Mouse (Mus musculus): ENCODE measurements around the gene Slc36a1. TPM values are rescaled to one million over a fixed set of nuclear protein-coding genes. Genes with fewer than 3 reads are reported as not detected.

The Slc36a1 gene
- total RNA-seq (2021) = 10 to 100 TPM; 57.9 to 68.4 TPM
- long read RNA-seq, full-length matches to known transcripts = 4 of 51 reads
- long read RNA-seq, partial matches to known transcripts = 4 of 51 reads
- long read RNA-seq, other reads (novel, unspliced or antisense) = 43 of 51 reads

DNA sequence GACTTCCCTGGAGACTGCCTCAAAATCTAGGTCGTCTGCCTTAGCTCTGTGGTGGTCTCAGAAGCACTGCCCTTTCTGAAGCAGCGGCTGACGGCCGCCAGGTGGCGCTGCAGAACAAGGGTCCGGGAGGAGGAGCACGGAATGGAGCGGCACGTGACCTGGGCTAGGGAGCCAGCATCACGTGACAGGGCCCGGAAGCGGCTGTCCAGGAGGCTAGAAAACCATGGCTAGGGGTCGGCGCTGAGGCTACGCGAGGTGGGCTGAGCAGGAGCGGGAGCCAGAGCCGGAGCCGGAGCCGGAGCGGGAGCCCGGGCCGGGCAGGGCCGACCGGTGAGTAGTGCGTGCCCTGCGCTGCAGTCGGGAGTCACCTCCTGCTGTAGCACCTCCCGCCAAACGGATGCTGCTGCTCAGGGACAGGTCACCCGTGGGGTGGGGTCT, at the start of gene Slc36a1:
Gene Slc36a1, plus strand, starts transcription at position 192 of the 438 bp plus-strand sequence.
- peak; percentile 91 to 96 for DNase-seq (ENCODE audit: low spot score in 2 of 2)

DNA sequence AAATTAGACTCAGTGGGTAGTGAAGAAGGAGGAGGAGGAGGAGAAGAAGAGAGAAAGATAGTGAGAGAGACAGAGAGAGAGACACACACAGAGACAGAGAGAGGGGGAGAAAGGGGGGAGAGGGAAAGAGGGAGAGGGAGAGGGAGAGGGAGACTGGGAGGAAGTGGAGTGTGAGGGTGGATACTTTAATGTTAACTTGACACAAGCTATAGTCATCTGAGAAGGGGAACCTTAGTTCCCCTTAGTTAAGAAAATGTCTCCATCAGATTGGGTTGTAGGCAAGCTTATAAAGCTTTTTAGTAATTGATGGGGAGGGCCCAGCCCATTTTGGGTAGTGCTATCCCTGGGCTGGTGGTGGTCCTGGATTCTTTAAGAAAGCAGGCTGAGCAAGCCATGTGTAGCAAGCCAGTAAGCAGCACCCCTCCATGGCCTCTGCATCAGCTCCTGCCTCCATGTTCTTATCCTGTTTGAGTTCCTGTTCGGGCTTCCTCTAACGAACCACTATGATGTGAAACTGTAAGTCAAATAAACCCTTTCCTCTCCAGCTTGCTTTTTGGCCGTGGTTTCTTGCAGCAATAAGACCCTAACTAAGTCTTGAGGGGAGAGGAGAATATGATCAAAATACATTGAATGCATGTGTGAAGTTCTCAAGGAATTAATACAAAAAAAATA, 49.6 kb upstream of the Slc36a1 start:
- DNase-seq (ENCODE audit: low spot score in 2 of 2) = no peak

DNA sequence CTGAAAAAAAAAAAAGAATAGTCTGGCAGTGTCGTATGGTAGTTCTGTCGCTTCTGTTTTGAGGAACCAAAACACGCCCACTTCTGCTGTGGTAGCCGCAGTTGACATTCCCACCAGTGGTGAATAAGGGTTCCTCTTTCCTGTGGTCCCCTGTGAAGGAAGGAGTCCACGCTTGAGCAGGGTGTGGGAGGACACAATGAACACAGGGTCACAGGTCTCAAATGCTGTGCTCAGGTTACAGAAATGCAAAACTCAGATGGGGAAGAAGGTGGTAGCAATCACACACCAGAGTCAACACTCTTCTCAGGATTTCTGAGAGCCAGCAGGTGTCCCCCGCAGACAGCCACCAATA, 49.1 kb upstream of the Slc36a1 start:
- DNase-seq (ENCODE audit: low spot score in 2 of 2) = no peak

DNA sequence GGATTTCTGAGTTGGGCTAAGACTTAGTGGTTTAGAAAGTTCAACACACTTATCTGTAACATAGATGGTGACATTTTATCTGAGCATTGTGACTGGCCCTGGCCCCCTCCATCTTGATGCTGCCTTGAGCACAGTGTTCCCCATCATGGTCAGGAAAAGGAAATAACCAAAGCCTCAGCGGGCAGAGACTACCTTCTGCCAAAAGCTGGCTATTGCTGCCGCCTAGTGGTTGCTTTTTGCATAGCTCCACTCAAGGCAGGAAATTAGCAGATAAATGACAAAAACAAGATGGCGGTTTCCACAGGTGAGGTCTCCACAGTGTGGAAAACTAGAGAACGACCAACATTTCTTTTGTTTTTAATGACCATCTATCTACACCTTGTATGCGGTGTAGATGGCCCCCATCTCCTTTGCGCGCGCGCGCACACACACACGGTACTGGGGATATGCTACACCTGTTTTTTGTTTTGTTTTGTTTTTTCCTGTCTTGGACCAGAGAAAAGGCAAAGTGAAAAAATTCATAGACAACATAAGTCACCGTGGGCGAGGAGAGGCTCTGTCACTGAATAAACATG, 45.3 kb upstream of the Slc36a1 start:
- DNase-seq (ENCODE audit: low spot score in 2 of 2) = peak; percentile 57 to 90

DNA sequence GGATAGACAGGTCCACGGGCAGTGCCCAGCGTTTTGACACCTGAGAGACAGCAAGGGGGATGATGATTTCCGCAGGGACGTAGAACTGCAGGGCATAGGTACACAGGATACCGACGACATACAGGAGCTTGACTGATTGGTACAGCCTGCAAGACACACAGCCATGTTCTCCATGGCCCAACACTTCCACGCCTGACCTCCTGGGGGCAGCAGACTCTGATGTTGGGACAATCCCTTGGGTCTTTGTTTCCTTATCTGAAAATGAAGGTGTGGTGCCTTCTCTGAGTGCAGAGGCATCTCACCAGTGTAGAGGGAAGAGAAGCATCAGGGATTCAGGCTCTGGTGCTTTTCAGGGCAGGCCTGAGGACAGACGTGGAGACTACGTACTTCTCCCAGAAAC, 41.5 kb upstream of the Slc36a1 start:
- peak; percentile 9 to 72 for DNase-seq (ENCODE audit: low spot score in 2 of 2)

DNA sequence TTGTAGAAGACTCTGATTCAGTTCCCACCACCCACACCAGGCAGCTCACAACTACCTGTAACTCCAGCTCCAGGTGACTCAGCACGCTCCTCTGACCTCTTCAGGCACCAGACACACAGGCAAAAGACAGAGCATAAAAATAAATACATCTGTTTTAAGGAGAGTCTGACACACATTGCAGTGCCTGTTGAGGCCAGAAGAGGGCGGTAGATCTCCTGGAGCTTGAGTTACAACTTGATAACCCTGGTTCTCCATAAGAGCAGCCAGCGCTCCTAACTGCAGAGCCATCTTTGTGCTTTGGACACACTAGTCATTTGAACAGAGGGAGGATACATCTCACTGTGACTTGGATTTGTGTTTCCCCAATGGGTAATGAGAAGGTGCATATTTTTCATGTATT, 39.4 kb upstream of the Slc36a1 start:
- peak in 1 of 2 experiments; percentile 67 for DNase-seq (ENCODE audit: low spot score in 2 of 2)

DNA sequence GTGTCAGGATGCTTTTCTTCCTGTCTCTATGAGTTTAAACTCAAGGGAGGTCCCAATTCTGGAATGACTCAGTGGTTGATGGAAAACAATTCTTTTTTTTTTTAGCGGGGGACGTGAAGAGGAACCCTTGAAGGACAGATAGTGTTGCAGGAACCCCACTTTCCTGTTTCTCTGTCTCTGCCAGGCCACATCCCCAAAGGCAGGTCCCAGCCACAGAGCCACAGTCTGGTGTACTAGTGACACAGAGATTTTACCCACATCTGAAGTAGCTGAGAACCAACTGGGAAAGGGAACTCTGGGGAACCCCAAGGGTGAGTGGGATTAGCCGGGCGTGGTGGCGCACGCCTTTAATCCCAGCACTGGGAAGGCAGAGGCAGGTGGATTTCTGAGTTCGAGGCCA, 38.4 kb upstream of the Slc36a1 start:
- no peak for DNase-seq (ENCODE audit: low spot score in 2 of 2)

DNA sequence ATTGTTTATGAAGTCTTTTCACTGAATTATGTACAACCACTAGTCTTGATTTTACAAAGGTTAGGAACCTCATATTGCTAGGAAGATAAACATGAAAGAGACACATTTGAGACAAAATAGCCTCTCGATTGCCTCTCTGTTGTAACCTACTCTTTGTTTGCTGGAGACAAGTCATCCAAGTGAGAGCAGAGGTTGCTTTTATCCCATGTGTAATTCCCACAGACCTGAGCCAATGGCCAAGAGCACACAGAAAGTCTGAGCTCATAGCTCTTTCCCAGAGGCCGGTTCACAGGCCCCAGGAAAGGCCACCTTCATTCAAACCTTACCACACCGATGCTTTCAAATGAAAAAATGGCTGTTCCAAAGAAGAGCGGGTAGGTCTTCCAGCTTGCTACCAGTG, 35.6 kb upstream of the Slc36a1 start:
- no peak for DNase-seq (ENCODE audit: low spot score in 2 of 2)

DNA sequence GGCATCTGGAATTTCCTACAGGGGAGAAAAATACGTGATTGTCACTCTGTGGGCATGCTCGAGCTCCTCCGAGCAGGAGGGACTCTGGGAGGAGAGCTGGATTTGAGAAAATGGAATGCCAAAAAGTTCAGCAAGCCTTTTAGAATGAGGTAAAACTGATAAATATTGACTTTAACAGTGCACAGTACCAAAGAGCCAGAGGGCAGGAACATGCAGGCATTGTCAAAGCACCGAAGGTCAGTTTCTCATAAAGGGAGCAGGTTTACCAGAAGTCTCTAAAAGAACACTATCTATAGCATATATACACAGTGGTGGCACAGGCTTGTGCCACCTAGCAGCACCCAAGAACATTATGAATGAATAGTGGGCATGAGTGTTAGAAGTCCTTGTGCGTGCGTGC, 35.2 kb upstream of the Slc36a1 start:
- no peak for DNase-seq (ENCODE audit: low spot score in 2 of 2)

DNA sequence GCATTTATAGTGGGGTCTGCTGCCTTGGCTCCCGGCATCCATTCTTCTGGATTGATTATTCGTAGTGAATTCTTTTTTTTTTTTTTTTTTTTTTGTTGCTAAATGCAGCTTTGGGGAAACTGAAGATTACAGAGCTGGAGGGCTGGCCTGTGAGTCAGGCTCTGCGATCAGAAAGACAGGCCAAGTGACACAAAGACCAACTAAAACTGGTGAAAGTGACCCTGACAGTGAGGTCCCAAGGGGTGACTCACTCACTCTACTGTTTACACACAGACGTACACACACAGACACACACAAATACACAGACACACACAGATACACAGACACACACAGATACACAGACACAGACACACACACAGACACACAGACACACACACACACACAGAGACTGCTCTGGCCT, 33.6 kb upstream of the Slc36a1 start:
- no peak for DNase-seq (ENCODE audit: low spot score in 2 of 2)

DNA sequence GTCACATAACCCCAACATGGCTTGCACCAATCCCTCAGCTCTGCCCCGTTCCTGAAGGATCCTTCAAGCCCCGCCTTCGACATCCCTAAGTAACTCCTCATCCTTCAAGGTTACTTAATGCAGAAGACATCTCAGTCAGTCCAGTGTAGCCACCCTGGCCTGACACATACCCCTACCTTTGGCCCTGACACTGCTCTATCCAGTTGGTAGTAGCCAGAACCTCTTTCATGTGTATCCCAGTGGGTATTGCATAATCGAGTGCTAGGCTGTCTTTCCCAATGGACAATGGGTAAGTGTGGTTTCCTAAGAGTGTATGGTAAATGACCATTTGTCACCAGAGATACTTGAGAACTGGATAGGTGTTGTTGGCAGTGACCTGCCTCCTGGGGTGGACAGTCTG, 25.3 kb upstream of the Slc36a1 start:
- no peak for DNase-seq (ENCODE audit: low spot score in 2 of 2)

DNA sequence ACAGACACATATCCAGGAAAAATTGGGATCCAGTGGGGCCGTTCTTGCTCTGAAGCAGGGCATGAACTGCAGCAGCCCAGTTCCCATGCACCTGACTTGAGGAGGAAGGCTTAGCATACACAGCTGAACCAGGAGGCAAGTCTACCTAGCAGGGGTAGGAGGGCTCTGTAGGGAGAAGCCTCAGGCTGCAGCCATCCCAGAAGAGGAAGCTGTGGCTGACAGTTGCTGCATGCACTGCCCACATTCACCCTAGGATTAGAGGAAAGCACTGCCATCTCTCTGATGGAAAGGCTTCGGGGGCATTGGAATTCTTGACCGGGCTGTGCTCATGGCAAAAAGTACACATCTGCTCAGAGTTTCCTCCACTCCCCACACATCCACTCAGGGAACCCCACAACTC, 24.3 kb upstream of the Slc36a1 start:
- no peak for DNase-seq (ENCODE audit: low spot score in 2 of 2)

DNA sequence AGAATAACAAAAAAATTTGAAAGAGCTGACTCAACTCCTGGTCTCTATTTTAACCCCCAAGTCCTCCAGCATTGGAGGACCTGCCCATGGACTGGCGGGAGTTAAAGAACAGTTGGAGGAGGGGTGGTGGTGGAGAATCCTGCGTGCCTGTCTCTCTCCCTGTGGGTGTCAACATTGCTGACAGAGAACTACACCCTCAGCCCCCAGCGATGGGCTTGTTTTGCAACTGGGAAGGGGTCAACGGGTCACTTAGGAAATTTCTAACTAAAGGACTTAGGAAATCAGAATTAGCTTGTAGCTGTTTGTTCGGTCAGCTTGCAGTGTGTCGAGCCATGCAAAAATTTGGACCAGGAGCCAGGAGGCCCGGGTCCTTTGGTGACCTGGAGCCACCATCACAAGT, 21.0 kb upstream of the Slc36a1 start:
- no peak for DNase-seq (ENCODE audit: low spot score in 2 of 2)

DNA sequence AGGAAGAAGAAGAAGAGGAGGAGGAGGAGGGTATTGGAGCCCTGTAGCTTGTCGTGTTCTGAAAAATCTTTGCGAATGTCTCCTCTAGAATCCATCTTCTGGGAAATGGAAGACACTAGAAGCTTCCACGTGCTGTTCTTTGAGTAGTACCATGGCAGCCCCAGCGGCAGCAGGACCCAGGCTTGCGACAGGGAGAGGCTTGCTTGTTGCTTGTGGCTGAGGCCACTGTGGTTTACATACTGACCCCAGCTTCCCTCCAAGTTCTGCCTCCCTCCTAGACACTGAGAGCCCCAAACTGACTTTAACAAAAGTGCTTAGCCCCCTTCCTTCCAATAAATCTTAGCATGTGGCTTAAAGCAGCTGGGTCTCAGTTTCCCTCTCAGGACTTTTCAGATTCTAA, 19.9 kb upstream of the Slc36a1 start:
- DNase-seq (ENCODE audit: low spot score in 2 of 2) = no peak

DNA sequence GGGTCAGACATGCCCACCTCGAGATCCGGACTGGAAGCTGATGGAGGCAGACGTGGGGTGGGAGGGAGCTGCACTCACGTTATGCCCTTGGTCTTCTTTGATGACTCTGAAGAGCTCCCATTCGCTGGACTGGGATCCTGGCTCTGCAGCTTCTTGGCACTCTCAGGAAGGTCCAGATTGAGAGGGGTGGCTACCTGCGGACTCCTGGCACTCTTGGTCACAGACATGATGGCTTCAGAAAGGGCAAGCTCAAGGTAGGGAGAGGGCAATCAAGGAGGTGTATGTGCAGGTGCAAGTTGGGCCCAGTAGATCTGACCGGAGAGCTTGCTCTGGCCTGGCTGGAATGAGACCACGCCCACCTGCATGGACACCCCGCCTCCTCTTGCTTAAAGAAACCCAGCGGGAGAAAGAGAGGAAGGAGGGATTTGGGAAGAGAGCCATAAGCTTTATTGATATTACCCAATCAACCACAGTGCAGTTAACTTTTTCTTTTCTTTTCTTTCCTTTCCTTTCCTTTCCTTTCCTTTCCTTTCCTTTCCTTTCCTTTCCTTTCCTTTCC, 19.3 kb upstream of the Slc36a1 start, which contains the start of gene Slc36a2:
Gene Slc36a2, minus strand, starts transcription at position 345 of the 559 bp plus-strand sequence.
- DNase-seq (ENCODE audit: low spot score in 2 of 2) = no peak

DNA sequence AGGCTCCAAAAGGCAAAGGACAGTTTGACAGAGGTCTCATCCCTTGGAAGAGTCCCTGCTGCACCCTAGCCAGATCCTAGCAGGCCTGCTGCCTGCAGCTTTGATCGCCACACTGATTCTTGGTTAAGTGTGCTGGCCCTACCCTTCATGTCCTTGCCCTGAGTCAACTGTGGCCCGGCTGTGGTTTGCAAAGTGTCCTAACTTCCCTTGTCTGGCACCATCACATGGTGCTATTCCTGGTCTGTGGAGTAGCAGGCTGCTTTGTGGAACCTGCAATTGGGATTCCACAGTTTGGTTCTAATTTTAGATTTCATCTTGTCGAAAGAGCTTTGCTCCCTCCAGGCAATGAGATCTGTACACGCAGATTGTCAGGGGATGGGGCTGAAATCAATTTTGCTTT, 16.9 kb upstream of the Slc36a1 start:
- no peak for DNase-seq (ENCODE audit: low spot score in 2 of 2)

DNA sequence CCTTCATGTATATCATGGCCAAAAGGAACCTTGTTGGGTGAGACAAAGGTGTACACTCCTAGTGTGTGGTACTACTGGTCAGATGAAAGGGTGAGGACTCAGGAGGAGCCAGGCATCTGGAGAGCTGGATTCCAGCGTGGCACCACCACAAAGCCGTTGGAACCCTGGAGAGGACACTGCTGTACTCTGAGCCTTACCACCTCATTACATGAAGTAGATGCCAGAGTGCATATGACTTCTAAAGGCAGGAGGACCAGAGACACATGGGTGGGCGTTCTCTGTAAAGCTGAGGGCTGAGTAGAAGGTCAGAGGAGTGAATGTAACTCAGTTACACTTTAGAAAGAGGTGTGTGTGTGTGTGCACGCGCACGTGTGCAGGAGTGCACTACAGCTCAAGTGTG, 16.4 kb upstream of the Slc36a1 start:
- no peak for DNase-seq (ENCODE audit: low spot score in 2 of 2)

DNA sequence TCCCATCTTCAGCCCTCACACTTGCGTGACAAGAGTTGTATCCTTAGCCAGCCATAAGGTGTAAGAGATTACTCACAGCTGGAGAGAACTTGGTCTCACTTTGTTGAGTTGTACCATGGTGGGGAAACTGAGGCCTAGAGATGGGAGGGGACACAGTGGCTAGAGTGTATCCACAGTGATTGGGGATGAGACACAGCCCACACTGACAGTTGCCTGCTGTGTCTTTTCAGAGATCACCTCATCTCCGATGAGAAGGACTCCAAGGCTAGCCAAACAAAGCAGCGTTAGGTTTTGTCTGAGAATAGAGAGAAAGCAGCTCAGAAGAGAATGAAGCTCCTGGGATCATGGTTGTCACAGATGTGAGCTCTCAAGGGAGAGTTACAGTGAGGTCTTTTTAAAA, 13.9 kb upstream of the Slc36a1 start:
- no peak for DNase-seq (ENCODE audit: low spot score in 2 of 2)

DNA sequence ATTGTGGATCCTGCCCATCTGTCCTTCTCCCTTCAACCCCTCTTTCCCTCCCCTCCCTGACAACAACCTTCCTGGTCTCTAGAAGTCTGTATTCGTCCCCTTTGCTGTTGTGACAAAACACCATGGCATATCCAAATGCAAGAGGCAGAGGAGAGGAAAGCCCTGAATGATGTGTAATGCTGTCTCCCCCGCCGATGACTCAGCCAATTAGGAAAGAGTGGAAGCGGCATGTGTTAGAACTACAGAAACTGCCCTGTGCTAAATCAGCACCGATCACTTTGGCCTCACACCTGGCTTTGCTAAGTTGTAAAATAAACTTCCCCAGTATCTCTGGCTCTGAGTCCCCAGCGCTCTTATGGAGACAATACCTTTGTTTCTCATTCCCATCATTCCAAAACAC, 7.1 kb upstream of the Slc36a1 start:
- DNase-seq (ENCODE audit: low spot score in 2 of 2) = no peak

DNA sequence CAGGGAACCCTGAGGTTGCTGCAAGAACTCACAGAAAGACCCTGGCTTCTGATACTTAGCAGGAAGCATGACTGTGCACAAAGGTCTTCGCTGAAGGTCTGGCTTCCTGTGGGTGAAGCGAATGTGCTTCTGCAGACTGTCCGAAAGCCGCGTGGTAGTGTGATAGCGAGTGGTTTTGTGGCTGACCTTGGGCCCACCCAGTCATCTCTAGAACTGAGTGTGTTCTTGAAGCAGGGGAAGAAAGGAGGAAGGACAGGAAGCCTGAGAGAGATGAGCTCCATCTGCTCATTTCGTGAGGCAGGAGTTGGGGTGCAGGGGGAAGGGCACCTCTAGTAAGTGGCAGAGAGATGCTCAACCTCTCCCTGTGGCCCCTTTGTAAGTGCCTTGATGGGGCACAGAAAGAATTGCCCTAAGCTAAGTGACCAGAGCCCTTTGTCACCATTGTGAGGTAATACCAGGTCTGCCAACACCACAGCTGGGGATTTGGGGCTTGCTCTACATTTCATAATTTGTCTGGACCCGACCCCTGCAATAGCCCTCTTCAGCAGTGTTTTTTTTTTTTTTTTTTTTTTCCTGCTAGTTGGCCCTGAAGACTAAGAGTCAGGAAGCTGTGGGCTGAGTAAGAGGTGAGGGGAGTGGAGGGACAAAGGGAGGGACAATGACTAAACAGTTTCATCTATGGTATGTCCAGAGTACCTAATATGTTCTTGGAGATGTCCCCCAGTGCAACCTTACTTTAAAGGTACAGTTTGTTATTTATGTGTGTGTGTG, 6.2 kb upstream of the Slc36a1 start:
- DNase-seq (ENCODE audit: low spot score in 2 of 2) = no peak

DNA sequence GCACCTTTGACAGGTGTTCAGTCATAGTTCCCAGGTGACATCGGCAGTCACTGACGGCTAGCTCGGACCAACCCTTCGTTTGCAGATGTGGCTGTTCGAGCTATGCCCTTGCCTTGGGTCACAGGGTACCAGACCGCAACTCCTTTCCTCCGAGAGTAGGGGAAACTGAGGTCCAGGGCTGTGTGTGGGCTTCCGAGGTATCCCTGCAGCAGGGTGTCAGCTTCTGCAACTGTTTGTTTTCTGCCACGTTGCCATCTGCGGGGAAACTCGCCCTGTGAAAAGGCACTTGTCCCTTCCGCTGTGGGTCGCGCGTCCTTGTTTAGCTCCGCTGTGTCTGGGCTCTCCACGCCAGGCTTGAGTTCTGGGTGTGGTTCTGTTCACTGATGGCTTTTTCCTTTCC, 452 bp downstream of the Slc36a1 start:
- no peak for DNase-seq (ENCODE audit: low spot score in 2 of 2)
